Mouse (Mus musculus) intestine, embryonic 14.5 days (tissue): ENCODE results near the gene Fubp3. TPM values are rescaled to one million over a fixed set of nuclear protein-coding genes. Genes with fewer than 3 reads are reported as not detected.
A peak's percentile ranks its signal among the peaks of the same experiment; 100 is the strongest.

ENCODE experiments used
- ATAC-seq: fragments of 200-750 bp; cut with Nextera tagmentation; replicated peaks from 2 replicates; pipeline ENCODE4 v1.8.0; 2017; ENCODE audit warnings: low read depth, moderate number of reproducible peaks, moderate TSS enrichment, moderate library complexity; ENCODE audit not compliant: low FRiP score, low TSS enrichment
- DNase-seq: peaks from one replicate; pipeline ENCODE4 v3.0.0-alpha.2; 2018; ENCODE audit warnings: low spot score
- H3K27ac ChIP-seq: fragments of 300-500 bp; sonication (generic); 2 replicates; pipeline ENCODE4 v1.5.1; 2014; ENCODE audit warnings: low read depth, mild to moderate bottlenecking, control low read depth
- H3K27me3 ChIP-seq: fragments of 300-500 bp; sonication (generic); replicated peaks from 2 replicates; pipeline ENCODE4 v1.6.1; 2014; ENCODE audit warnings: low read length, control low read depth; ENCODE audit not compliant: control insufficient read depth, insufficient read depth
- H3K36me3 ChIP-seq: fragments of 300-500 bp; sonication (generic); 2 replicates; pipeline ENCODE4 v1.6.1; 2014; ENCODE audit warnings: low read length, control low read depth; ENCODE audit not compliant: control insufficient read depth, insufficient read depth
- H3K4me1 ChIP-seq: fragments of 300-500 bp; sonication (generic); replicated peaks from 2 replicates; pipeline ENCODE4 v1.6.1; 2014; ENCODE audit warnings: low read length, control low read depth, mixed read lengths; ENCODE audit not compliant: control insufficient read depth, insufficient read depth
- H3K4me2 ChIP-seq: fragments of 300-500 bp; sonication (generic); 2 replicates; pipeline ENCODE4 v1.6.1; 2014; ENCODE audit warnings: low read length
- H3K4me3 ChIP-seq: fragments of 300-500 bp; sonication (generic); 2 replicates; pipeline ENCODE4 v1.5.1; 2014; ENCODE audit warnings: low read depth, low read length, control low read depth, mixed read lengths
- H3K9ac ChIP-seq: fragments of 300-500 bp; sonication (generic); 2 replicates; pipeline ENCODE4 v1.6.1; 2014; ENCODE audit warnings: mild to moderate bottlenecking, low read length
- H3K9me3 ChIP-seq: fragments of 300-500 bp; sonication (generic); 2 replicates; pipeline ENCODE4 v1.6.1; 2016; ENCODE audit warnings: low read length, control low read depth; ENCODE audit not compliant: control insufficient read depth
- WGBS: fragments of 180-500 bp; shearing (Covaris S2); extraction: QIAGEN DNeasy Blood & Tissue Kit; methylation state at CpG from one replicate; pipeline ENCODE4 v1.1.7; 2014; 5-methylcytosine and 5-hydroxymethylcytosine counted together
- polyA plus RNA-seq: library from polyadenylated mRNA; unstranded; fragments of >200 nt; fragmentation: Nextera tagmentation; extraction: Ambion mirVana; gene quantifications from 2 replicates; pipeline ENCODE4 v1.2.1, GENCODE M21; 2014

Gene Fubp3
- polyA plus RNA-seq, 1 experiment from 2014 or later = 79.6 TPM

DNA sequence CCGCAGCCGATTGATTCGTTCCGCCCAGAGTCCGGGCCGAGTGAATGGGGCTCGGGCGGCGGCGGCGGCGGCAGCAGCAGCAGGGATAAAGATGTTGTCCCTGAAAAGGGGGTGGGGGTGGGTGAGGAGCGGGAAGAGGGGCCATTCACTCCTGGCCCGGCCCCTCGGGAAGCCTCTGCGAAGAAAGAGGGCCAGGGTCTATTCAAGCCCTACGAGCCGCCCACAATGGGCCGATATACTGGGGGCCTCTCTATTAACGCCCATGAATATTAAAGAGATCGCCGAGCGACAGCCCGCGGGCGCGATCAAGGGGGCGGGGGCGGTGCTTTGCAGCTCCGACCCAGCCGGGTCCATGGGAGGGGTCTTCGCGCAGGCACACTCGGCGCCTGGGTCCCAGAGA lies 64.3 kb downstream of the Fubp3 start:
- H3K4me1 ChIP-seq = peaks cover 15% of the 10 kb centered on the region
- ATAC-seq (no peak), DNase-seq (peak; percentile 66)
- WGBS = under 1% methylated on average over 34 of the region's 35 CpGs
- no peak overlapping the region for H3K9ac ChIP-seq
- H3K27me3 ChIP-seq = peaks cover 100% of the 10 kb centered on the region
- peak overlapping the region; percentile 30 for H3K4me2 ChIP-seq
- H3K27ac ChIP-seq = no peak overlapping the region
- no peaks in the 10 kb centered on the region for H3K36me3 ChIP-seq
- H3K9me3 ChIP-seq = no peaks in the 10 kb centered on the region
- H3K4me3 ChIP-seq = peak overlapping the region; percentile 16; the same call in 1 of the 2 replicates

DNA sequence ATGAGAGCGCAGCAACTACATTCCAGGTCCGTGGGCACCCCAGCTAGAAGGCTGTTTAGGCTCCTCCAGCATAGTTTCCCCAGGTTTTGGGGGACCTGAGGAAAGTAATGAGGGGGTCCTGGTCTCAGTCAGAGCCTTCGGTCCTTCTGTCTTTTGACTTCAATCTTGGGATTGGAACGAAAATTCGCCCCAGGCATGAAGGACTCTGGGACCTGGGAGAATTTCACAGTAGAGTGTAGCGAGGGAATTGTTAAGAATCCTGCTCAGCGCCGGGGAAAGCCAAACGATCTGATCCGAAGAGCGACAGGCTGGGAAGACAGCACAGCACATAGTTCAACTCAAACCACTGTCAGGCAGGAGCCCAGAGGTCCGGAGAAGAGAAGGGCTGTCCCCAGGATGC lies 64.9 kb downstream of the Fubp3 start:
- no peak overlapping the region for H3K4me3 ChIP-seq
- no peak overlapping the region for H3K4me2 ChIP-seq
- no peak for DNase-seq
- no peak for ATAC-seq
- WGBS = 2% methylated on average over 12 of the region's 12 CpGs
- H3K27ac ChIP-seq = no peak overlapping the region
- H3K27me3 ChIP-seq = peaks cover 100% of the 10 kb centered on the region
- H3K4me1 ChIP-seq = peaks cover 15% of the 10 kb centered on the region
- H3K9me3 ChIP-seq = no peaks in the 10 kb centered on the region
- no peaks in the 10 kb centered on the region for H3K36me3 ChIP-seq
- no peak overlapping the region for H3K9ac ChIP-seq

DNA sequence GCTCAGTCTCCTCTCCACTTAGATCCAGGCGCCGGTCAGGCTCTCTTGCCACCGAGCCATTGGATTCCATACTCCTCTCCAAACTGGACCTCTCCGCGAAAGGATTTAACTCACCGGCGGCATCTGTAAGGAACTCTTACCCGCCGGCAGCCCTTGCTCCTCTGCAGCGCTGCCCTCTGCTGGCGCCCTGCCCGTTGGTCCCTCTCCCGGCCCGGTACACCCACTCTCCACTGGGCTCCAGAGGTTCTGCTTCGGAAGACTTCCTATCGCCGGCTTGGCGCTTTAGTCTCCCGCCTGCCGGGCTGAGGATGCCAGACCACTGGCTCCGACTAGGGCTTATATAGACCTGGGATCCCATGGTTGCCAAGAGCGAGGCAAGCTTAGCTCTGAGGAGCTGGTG lies 65.4 kb downstream of the Fubp3 start:
- Histone ChIP-seq H3K4me3 (no peak overlapping the region), H3K36me3 (no peaks in the 10 kb centered on the region), H3K4me2 (no peak overlapping the region), H3K9me3 (no peaks in the 10 kb centered on the region), H3K9ac (no peak overlapping the region), H3K27me3 (peaks cover 100% of the 10 kb centered on the region), H3K27ac (no peak overlapping the region), H3K4me1 (peaks cover 15% of the 10 kb centered on the region)
- ATAC-seq = no peak
- DNase-seq = peak; percentile 81
- WGBS = under 1% methylated on average over 22 of the region's 22 CpGs

DNA sequence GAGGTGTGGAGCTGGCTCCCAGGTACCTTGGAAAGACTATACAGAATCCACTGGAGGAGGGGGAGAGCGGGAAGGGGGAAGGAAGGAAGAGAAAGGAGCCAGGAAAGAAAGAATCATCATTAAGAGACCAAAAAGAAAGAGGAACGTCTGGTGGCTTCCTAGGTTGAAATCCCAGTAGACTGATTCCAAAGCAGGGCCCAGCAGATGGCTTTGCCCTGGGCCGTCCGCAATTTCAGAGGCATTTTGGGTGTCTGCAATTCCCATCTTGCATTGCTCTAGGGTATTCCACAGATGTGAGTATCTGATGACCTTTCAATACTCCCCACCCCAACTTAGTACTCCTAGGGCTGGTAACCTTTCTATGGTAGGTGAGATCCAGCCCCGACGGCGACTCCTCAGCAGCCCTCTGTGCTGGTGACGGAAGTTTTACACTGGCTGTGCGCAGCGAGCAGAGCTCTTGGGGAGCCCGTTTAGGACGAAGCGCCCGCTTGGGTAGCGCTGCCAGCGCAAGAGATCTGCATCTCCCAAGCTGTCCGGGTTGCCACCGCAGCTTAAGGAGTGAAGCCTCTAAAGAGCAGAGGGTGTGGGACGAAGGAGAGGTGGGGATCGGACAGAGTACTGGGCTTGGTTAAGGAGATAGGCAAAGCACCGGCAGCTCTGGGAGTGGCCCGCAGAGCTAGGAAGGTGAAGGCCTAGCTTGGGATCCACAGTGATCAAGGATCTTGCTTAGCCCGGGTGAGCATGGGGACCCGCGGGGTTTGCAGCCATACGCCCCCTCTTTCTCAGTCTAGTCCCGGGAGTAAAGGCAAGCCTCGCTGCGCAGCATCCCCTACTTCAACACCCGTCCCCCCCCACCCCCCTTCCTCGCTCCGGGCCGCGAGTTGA lies 66.4 kb downstream of the Fubp3 start:
- WGBS = 2% methylated on average over 32 of the region's 34 CpGs
- no peak for DNase-seq
- ATAC-seq = no peak
- Histone ChIP-seq H3K27me3 (peaks cover 100% of the 10 kb centered on the region), H3K4me1 (peaks cover 15% of the 10 kb centered on the region), H3K4me3 (no peak overlapping the region), H3K27ac (no peak overlapping the region), H3K9me3 (no peaks in the 10 kb centered on the region), H3K36me3 (no peaks in the 10 kb centered on the region), H3K9ac (no peak overlapping the region), H3K4me2 (no peak overlapping the region)

DNA sequence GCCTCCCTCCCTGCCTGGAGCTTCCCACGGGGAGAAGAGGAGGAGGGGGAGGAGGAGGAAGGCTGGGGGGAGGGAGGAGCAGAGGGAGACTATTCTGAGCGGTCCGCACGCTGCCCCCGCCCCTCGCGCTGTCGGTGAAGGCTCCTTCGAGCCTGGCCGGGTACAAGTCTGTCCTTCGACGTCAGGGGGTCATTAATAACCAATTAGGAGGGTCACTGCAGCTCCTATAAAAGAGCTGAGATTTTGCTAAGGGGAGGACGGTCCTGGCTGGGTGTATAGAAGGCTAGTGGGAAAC lies 67.0 kb downstream of the Fubp3 start:
- no peak for DNase-seq
- Histone ChIP-seq H3K9me3 (no peaks in the 10 kb centered on the region), H3K4me3 (no peak overlapping the region), H3K27ac (no peak overlapping the region), H3K4me1 (peaks cover 15% of the 10 kb centered on the region), H3K27me3 (peaks cover 100% of the 10 kb centered on the region), H3K9ac (no peak overlapping the region), H3K36me3 (no peaks in the 10 kb centered on the region), H3K4me2 (no peak overlapping the region)
- WGBS = 1% methylated on average over 11 of the region's 13 CpGs
- ATAC-seq = no peak

DNA sequence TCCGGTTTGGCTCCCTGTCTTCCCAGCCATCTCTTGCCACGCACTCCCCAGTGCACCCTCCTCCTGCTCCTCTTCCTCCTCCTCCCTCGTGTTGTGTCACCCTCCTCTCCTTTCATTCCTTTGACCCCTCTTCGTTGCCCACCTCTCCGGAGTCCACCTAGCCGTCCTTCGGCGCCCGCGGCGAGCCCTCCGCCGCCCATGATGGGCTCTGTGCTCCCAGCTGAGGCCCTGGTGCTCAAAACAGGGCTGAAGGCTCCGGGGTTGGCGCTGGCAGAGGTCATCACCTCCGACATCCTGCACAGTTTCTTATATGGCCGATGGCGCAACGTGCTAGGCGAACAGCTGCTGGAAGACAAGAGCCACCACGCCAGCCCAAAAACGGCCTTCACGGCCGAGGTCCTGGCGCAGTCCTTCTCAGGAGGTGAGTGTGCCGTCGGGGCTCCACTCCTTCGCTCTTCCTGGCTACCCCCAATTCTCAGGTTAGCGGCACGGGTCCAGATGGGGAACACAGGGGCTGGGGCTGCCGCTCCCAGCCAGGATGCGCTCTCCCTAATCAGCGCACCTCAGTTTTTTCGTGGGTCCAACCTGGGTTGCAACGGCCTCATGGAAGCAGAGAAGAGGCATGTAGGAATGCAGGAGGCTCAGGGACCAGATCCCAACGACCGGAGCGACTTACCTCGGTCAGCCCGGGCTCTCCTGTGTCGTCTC lies 67.6 kb downstream of the Fubp3 start, which contains the start of gene Prdm12:
Gene Prdm12, plus strand, starts transcription at position 137 of the 708 bp plus-strand sequence.
- Histone ChIP-seq H3K27ac (no peak within 1 kb of the TSS), H3K4me2 (no peak within 1 kb of the TSS), H3K36me3 (no peaks in the 10 kb centered on the region), H3K9ac (no peak within 1 kb of the TSS), H3K9me3 (no peaks in the 10 kb centered on the region), H3K27me3 (peaks cover 100% of the 10 kb centered on the region), H3K4me3 (no peak within 1 kb of the TSS), H3K4me1 (peaks cover 15% of the 10 kb centered on the region)
- WGBS = 1% methylated on average over 41 of the region's 41 CpGs
- ATAC-seq (no peak), DNase-seq (no peak)

DNA sequence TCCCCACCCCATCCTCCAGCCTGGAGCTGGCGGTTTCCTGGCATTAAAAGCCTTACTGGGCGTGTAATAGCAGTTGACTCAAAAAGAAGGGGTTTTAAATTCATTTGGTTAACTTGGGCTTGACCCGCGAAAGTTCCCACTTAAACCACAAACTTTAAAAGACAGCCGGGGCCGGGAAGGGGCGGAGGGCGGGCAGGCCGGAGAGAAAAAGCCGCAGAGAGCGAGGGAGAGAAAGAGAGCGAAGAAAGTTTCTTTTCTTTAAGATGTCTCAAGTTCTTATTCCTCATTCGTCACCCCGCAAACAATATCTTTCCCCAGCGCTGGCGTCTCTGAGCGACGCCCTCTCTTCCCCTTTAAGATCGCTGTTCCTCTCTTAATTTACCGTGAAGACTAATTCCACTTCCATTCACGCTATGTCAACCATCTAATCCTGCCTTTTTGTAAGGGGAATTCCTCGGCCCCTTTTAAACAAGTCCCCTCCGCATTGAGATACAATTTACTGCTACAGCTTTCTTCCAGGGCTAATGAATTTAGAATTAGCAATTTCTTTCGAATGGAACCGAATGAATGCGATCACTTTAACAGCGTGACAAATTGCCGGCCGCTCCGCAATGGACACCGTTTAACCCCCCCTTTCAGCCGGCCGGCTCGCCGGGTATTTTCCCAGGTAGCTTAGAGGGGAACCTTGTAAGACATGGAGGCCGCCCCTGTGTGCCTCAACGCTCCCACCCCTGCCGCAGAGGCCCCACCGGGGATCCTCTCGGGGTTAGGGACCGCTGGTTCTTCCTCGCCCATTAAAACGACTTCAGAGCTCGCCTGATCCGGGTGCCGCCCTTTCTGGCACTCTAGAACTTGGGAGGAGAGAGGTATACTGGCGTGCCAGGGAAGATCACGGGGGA lies 68.4 kb downstream of the Fubp3 start:
- Histone ChIP-seq H3K4me3 (no peak overlapping the region), H3K4me2 (no peak overlapping the region), H3K27me3 (peaks cover 100% of the 10 kb centered on the region), H3K36me3 (no peaks in the 10 kb centered on the region), H3K9me3 (no peaks in the 10 kb centered on the region), H3K4me1 (peaks cover 10% of the 10 kb centered on the region), H3K9ac (no peak overlapping the region), H3K27ac (no peak overlapping the region)
- no peak for DNase-seq
- WGBS = under 1% methylated on average over 48 of the region's 48 CpGs
- no peak for ATAC-seq

DNA sequence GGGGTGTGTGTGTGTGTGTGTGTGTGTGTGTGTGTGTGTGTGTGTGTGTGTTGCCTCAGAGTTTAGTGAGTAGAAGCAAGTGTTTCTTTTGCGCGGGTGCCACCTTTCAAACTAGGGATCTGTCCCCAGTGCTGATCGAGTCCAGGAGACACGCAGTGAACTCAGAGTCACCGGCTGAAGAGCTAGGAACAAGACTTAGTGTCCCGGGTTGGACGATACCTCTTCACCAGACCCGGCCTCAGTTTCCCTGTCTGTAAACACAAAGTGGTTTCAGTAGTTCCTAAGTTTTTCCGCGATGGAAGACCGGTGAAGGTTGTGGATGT lies 69.0 kb downstream of the Fubp3 start:
- DNase-seq = no peak
- H3K4me1 ChIP-seq = peaks cover 4% of the 10 kb centered on the region; the same call in 1 of the 2 replicates
- no peaks in the 10 kb centered on the region for H3K9me3 ChIP-seq
- ATAC-seq = no peak
- no peaks in the 10 kb centered on the region for H3K36me3 ChIP-seq
- WGBS = 2% methylated on average over 11 of the region's 11 CpGs
- peaks cover 100% of the 10 kb centered on the region for H3K27me3 ChIP-seq
- H3K4me2 ChIP-seq = no peak overlapping the region
- H3K27ac ChIP-seq = no peak overlapping the region
- H3K9ac ChIP-seq = no peak overlapping the region
- H3K4me3 ChIP-seq = no peak overlapping the region
